Mouse (Mus musculus): ENCODE measurements at regions not wholly inside any gene's neighbourhood (a gene's known extent, or its start where the extent isn't known, plus 50 kb on each side); places are given as distances from the start of the nearest gene placed in this dataset.
"Not testable (repeated sequence)": the region's sequence is repeated elsewhere in the genome, so short reads cannot be mapped to it uniquely, and the experiment has no call there.

GRCm38 (mm10) chr6:47679946-47680345 lies 84.8 kb upstream of the Ezh2 start:
- TF ChIP-seq CTCF (IDR thresholded peaks at IDR 0.05; ENCODE audit: control insufficient read depth, insufficient read depth, low read length); POLR2A (IDR thresholded peaks at IDR 0.05; ENCODE audit: borderline replicate concordance, control insufficient read depth, low read depth, low read length): not testable (repeated sequence)

Measured in bone marrow, adult 2 months (tissue).